Mouse (Mus musculus): Measurements from ENCODE around the gene Pcnx4. TPM values are rescaled to one million over a fixed set of nuclear protein-coding genes. Genes with fewer than 3 reads are reported as not detected.

Pcnx4 gene
- 25.6 and 26.0 TPM in 2 replicates for polyA plus RNA-seq (2015; fragmentation: Nextera tagmentation; extraction: Ambion mirVana)

- Histone ChIP-seq H3K27me3 (replicated peaks) (no peaks in the 10 kb centered on the region), H3K4me2 (peak within 1 kb of the TSS; percentile 58), H3K36me3 (replicated peaks) (no peaks in the 10 kb centered on the region; the same call in 1 of the 2 replicates), H3K4me3 (peak within 1 kb of the TSS; percentile 79), H3K27ac (peak within 1 kb of the TSS; percentile 71), H3K4me1 (peaks cover 12% of the 10 kb centered on the region), H3K9ac (peak within 1 kb of the TSS; percentile 74), H3K9me3 (no peaks in the 10 kb centered on the region)
- under 1% methylated on average over 45 of the region's 45 CpGs for WGBS
- peak; percentile 99 for ATAC-seq (replicated peaks)
Measured at GRCm38 (mm10) chr12:72536021-72536597, at the start of gene Pcnx4. TSS of gene Pcnx4 (plus strand) at chr12:72536383.

DNA sequence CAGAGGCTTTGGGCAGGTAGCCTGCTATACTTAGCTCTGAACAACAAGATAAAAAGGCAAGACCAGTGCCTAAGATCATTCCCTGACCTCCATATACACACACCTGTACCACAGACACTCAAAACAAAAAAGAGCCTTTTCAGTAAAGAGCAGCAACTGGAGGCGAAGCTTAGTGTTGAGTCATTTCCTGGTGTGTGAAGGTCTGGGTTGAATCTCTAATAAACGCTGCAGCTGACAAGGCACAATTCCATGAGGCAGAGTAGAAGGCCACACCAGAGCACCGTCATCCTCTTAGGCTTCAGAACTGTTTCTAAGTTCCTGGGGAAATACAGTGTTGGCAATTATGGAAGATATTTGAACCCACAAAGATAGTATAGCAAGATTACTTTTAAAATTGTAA lies 48.7 kb upstream of the Pcnx4 start:
- no peaks in the 10 kb centered on the region for H3K9me3 ChIP-seq
- no peak for ATAC-seq (replicated peaks)
- no peaks in the 10 kb centered on the region for H3K36me3 ChIP-seq (replicated peaks)
- no peak overlapping the region for H3K4me2 ChIP-seq
- no peak overlapping the region for H3K27ac ChIP-seq
- H3K4me1 ChIP-seq = no peaks in the 10 kb centered on the region
- WGBS = 85% methylated on average over 3 of the region's 3 CpGs
- H3K27me3 ChIP-seq (replicated peaks) = no peaks in the 10 kb centered on the region
- no peak overlapping the region for H3K4me3 ChIP-seq
- H3K9ac ChIP-seq = no peak overlapping the region

DNA sequence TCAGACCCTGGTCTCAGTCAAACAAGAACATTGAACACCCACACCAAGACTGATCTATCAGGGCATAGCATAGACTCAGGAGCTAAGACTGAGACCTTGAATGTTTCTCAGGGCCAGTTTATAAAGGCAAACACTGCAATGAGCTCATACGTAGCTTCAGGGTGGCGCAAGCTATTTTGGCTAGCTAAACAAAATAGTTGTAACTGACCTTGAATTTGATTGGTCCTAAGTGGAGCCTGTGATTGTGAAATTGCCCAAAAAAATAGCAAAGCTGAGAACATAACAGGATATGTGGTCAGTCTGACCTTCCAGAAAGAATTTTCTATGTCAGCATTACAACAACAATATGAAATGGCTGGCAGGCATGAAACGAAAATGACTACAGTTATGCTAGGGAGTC lies 46.2 kb upstream of the Pcnx4 start:
- Histone ChIP-seq H3K36me3 (replicated peaks) (no peaks in the 10 kb centered on the region), H3K4me3 (no peak overlapping the region), H3K4me2 (no peak overlapping the region), H3K27me3 (replicated peaks) (no peaks in the 10 kb centered on the region), H3K9ac (no peak overlapping the region), H3K9me3 (no peaks in the 10 kb centered on the region), H3K4me1 (no peaks in the 10 kb centered on the region), H3K27ac (no peak overlapping the region)
- 86% methylated on average over 3 of the region's 3 CpGs for WGBS
- no peak for ATAC-seq (replicated peaks)

- Histone ChIP-seq H3K4me3 (no peak overlapping the region), H3K36me3 (replicated peaks) (no peaks in the 10 kb centered on the region), H3K27ac (no peak overlapping the region), H3K4me2 (no peak overlapping the region), H3K4me1 (no peaks in the 10 kb centered on the region), H3K27me3 (replicated peaks) (no peaks in the 10 kb centered on the region), H3K9me3 (no peaks in the 10 kb centered on the region), H3K9ac (no peak overlapping the region)
- WGBS = 72% methylated on average over 3 of the region's 3 CpGs
- ATAC-seq (replicated peaks) = no peak
Measured at GRCm38 (mm10) chr12:72491063-72491719, 45.0 kb upstream of the Pcnx4 start.

DNA sequence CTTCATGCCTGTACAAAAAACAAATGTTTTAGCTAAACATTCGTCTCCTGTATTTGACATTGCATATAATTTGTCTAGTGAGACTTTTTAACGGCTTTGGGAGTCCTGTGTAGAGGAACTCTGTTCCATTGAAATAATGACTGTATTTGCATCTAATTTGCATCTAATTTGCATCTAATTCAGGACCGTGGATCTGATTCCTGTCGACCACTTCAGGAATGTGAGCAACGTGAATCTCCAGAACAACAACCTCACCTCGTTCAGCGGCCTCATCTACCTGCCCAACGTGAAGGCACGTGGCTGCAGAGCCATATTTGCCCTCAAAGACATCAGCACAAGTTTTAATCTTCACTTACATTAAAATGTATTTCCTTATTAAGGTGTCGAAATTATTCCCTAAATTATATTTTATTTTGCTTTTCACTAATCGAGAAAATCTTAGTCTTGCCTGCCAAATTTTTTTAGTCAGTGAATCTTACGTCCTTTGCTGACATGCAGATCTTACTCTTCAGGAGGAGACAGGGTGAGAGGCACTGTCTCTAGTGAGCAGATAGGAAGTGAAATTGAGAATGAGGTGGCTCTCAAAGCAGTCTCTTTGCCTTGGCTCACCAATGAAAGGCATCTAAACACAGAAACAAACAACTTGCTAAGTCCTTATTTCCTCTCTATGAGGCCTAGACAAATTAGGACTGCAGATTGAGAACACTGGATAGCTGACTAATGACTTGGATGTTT lies 39.1 kb upstream of the Pcnx4 start:
- no peak overlapping the region for H3K4me2 ChIP-seq
- no peaks in the 10 kb centered on the region for H3K36me3 ChIP-seq (replicated peaks)
- 0 out of 2 replicates have a peak, but pooled peaks cover 3% of the 10 kb centered on the region for H3K4me1 ChIP-seq
- no peak for ATAC-seq (replicated peaks)
- H3K9ac ChIP-seq = no peak overlapping the region
- no peak overlapping the region for H3K27ac ChIP-seq
- H3K27me3 ChIP-seq (replicated peaks) = no peaks in the 10 kb centered on the region
- no peak overlapping the region for H3K4me3 ChIP-seq
- WGBS = 48% methylated on average over 12 of the region's 12 CpGs
- no peaks in the 10 kb centered on the region for H3K9me3 ChIP-seq

GRCm38 (mm10) chr12:72509606-72510005 lies 26.6 kb upstream of the Pcnx4 start:
- 83% methylated on average over 7 of the region's 7 CpGs for WGBS
- Histone ChIP-seq H3K4me1 (no peaks in the 10 kb centered on the region), H3K27ac (no peak overlapping the region), H3K4me2 (no peak overlapping the region), H3K36me3 (replicated peaks) (no peaks in the 10 kb centered on the region), H3K9me3 (no peaks in the 10 kb centered on the region), H3K4me3 (no peak overlapping the region), H3K27me3 (replicated peaks) (no peaks in the 10 kb centered on the region), H3K9ac (no peak overlapping the region)
- ATAC-seq (replicated peaks) = no peak

DNA sequence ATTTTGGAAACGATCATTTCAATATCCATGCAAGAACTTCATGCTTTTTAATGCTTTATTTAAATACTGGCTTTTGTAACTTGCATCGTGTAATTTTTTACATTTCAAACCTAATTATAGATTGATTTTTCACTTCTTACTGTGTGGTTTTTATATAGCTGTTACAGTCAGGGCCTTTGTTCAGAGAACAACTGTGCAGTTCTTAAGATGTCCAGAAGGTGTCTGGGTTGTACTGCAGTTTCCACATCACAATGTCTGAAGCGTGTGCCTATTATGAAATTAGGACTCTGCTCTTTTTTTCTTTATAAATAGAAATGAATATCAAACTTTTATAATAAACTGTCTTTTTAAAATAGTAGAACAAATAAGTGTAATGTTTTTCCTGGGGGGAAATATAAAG lies 20.7 kb upstream of the Pcnx4 start:
- ATAC-seq (replicated peaks) = 0 out of 2 replicates have a peak, but pooled peaks have one; percentile 69
- Histone ChIP-seq H3K9me3 (no peaks in the 10 kb centered on the region), H3K4me3 (no peak overlapping the region), H3K27ac (no peak overlapping the region), H3K4me2 (no peak overlapping the region), H3K4me1 (peaks cover 4% of the 10 kb centered on the region; the same call in 1 of the 2 replicates), H3K27me3 (replicated peaks) (no peaks in the 10 kb centered on the region), H3K36me3 (replicated peaks) (no peaks in the 10 kb centered on the region), H3K9ac (no peak overlapping the region)
- 56% methylated on average over 3 of the region's 3 CpGs for WGBS

DNA sequence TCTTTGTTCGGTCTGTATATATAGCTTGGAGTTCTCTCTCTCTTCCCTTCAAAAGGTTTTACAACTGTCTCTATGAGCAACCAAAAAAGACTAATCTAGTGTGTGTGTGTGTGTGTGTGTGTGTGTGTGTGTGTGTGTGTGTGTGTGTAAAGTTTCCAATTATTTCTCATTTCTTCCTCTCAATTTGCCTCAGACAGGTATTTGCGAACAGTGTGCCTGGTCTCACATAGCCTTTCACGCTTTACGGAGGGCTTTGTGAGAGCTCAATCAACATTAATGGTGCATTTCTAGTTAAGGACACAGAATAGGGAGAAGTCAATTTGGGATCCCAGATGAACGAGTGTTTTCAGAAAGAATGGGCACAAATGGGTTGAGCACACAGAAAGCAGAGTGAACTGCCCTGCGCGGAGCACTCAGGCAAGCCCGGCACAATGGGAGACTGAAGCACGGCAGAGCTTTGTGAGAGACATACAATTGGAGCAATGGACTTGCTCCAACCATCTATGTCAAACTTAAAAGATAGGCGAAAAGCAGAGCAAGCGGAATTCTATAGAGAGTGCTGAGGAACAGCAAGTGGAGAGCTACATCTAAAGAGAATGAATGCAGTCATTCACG lies 18.0 kb upstream of the Pcnx4 start:
- no peaks in the 10 kb centered on the region for H3K9me3 ChIP-seq
- H3K27me3 ChIP-seq (replicated peaks) = no peaks in the 10 kb centered on the region
- H3K9ac ChIP-seq = no peak overlapping the region
- H3K27ac ChIP-seq = no peak overlapping the region
- peak overlapping the region; percentile 26 for H3K4me2 ChIP-seq
- peaks cover 4% of the 10 kb centered on the region; the same call in 1 of the 2 replicates for H3K4me1 ChIP-seq
- H3K4me3 ChIP-seq = no peak overlapping the region
- ATAC-seq (replicated peaks) = no peak
- no peaks in the 10 kb centered on the region for H3K36me3 ChIP-seq (replicated peaks)
- WGBS = 38% methylated on average over 12 of the region's 12 CpGs

- no peak overlapping the region for H3K9ac ChIP-seq
- no peaks in the 10 kb centered on the region for H3K9me3 ChIP-seq
- no peak overlapping the region for H3K4me2 ChIP-seq
- 35% methylated on average over 9 of the region's 9 CpGs for WGBS
- H3K4me1 ChIP-seq = peaks cover 4% of the 10 kb centered on the region; the same call in 1 of the 2 replicates
- H3K27me3 ChIP-seq (replicated peaks) = no peaks in the 10 kb centered on the region
- H3K4me3 ChIP-seq = no peak overlapping the region
- no peak overlapping the region for H3K27ac ChIP-seq
- no peak for ATAC-seq (replicated peaks)
- no peaks in the 10 kb centered on the region for H3K36me3 ChIP-seq (replicated peaks)
Measured at GRCm38 (mm10) chr12:72519352-72519751, 16.8 kb upstream of the Pcnx4 start.

- Histone ChIP-seq H3K27me3 (replicated peaks) (no peaks in the 10 kb centered on the region), H3K36me3 (replicated peaks) (no peaks in the 10 kb centered on the region), H3K27ac (no peak overlapping the region), H3K4me3 (no peak overlapping the region), H3K4me1 (peaks cover 4% of the 10 kb centered on the region; the same call in 1 of the 2 replicates), H3K9me3 (no peaks in the 10 kb centered on the region), H3K9ac (no peak overlapping the region), H3K4me2 (no peak overlapping the region)
- WGBS = 81% methylated on average over 5 of the region's 5 CpGs
- ATAC-seq (replicated peaks) = no peak
Measured at GRCm38 (mm10) chr12:72519855-72520254, 16.3 kb upstream of the Pcnx4 start.

DNA sequence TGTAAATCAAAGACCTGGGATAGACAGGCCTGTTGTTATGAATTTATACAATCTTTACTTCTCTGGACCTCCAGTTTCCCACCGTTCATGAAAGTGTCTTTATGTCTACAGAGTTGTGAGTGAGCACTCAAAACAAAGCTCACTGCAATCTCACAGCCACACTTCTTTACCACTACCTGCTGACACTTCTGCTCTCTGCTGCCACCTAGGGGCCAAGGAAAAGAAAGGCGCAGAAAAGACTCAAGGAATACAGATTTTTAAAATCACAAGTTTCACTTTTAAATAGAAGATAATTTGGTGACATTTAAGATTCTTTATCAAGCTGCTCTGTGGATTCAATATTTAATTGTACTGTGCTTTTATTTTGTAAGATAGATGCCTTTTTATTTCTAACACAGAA lies 15.5 kb upstream of the Pcnx4 start:
- H3K27ac ChIP-seq = no peak overlapping the region
- H3K4me2 ChIP-seq = no peak overlapping the region
- ATAC-seq (replicated peaks) = no peak
- H3K36me3 ChIP-seq (replicated peaks) = no peaks in the 10 kb centered on the region
- H3K9me3 ChIP-seq = no peaks in the 10 kb centered on the region
- H3K4me1 ChIP-seq = peaks cover 4% of the 10 kb centered on the region; the same call in 1 of the 2 replicates
- H3K27me3 ChIP-seq (replicated peaks) = no peaks in the 10 kb centered on the region
- WGBS = 4% methylated on average over 2 of the region's 2 CpGs
- H3K4me3 ChIP-seq = no peak overlapping the region
- H3K9ac ChIP-seq = no peak overlapping the region

DNA sequence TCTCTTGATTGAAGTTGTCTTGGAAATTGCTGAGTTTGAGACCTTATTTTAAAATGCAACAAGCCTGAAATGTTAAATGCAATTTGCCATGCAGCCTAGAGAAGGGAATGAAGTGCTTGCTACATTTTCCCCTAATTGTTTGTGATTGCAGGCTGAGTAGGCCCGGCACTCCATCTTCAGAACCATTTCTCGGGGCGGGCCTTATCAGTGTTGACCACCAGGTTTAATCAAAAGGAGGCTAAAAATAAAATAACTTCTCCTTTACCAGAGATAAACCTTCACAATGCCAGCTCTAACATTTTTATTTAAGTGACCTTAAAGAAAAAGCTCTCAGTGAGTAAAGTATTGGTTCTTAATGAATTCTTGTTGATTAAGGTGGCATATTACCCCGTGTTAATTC lies 10.6 kb upstream of the Pcnx4 start:
- H3K9me3 ChIP-seq = no peaks in the 10 kb centered on the region
- H3K27ac ChIP-seq = no peak overlapping the region
- no peak for ATAC-seq (replicated peaks)
- H3K4me1 ChIP-seq = no peaks in the 10 kb centered on the region
- H3K36me3 ChIP-seq (replicated peaks) = no peaks in the 10 kb centered on the region
- no peaks in the 10 kb centered on the region for H3K27me3 ChIP-seq (replicated peaks)
- no peak overlapping the region for H3K4me3 ChIP-seq
- H3K4me2 ChIP-seq = no peak overlapping the region
- WGBS = 73% methylated on average over 4 of the region's 4 CpGs
- H3K9ac ChIP-seq = no peak overlapping the region

Measured in midbrain, embryonic 15.5 days (tissue).